Mouse (Mus musculus): ENCODE results near the gene Wfdc13.
"Not testable (repeated sequence)": the region's sequence is repeated elsewhere in the genome, so short reads cannot be mapped to it uniquely, and the experiment has no call there.

DNA sequence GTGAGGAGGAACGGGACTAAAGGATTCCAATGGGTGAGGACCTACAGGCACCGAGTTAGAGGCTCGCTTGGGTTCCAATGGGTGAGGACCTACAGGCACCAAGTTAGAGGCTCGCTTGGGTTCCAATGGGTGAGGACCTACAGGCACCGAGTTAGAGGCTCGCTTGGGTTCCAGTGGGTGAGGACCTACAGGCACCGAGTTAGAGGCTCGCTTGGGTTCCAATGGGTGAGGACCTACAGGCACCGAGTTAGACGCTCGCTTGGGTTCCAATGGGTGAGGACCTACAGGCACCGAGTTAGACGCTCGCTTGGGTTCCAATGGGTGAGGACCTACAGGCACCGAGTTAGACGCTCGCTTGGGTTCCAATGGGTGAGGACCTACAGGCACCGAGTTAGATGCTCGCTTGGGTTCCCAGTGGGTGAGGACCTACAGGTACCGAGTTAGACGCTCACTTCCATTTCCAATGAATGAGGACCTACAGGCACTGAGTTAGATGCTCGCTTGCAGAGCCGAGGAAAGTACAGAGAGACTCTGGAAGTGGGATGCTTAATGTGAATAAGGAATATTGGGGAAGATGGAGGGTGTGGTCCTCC, 31.4 kb downstream of the Wfdc13 start:
- not testable (repeated sequence) for TF ChIP-seq FLI1 (IDR thresholded peaks at IDR 0.05; ENCODE audit: low read length); GATA1 (IDR thresholded peaks at IDR 0.05; ENCODE audit: borderline replicate concordance, low read length)
